Mouse (Mus musculus): ENCODE data around the gene Fut2. TPM values are rescaled to one million over a fixed set of nuclear protein-coding genes. Genes with fewer than 3 reads are reported as not detected.
A peak's percentile ranks its signal among the peaks of the same experiment; 100 is the strongest.

The Fut2 gene
- polyA plus RNA-seq, 1 experiment from 2014 or later, result 0.38 TPM

DNA sequence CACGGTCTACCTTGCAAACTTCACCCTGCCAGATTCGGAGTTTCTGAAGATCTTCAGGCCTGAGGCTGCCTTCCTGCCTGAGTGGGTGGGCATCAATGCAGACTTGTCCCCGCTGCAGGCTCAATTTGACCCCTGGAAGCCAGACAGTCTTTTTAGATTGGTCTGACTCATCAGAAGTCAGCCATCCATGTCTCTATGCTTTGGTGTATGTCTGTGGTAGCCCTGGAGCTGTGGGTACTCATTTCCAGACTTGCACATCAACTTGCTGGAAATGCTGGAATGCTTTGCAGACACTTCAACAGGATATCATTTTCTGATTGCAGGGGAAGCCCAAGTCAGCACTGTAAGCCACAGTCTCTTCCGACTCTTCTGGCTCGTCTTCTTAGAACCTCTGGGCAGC is 46.6 kb downstream of the Fut2 start:
- Histone ChIP-seq H3K4me3 (replicated peaks; ENCODE audit: low read depth, low read length) (no peak overlapping the region), H3K9me3 (replicated peaks; ENCODE audit: low read length) (no peaks in the 10 kb centered on the region), H3K4me1 (replicated peaks; ENCODE audit: insufficient read depth, low read length) (0 out of 2 replicates have a peak, but pooled peaks cover 10% of the 10 kb centered on the region), H3K36me3 (ENCODE audit: insufficient read depth, low read length) (no peaks in the 10 kb centered on the region), H3K27me3 (ENCODE audit: insufficient read depth, low read length) (peaks cover 6% of the 10 kb centered on the region; the same call in 1 of the 2 replicates), H3K9ac (ENCODE audit: low read depth, low read length) (no peak overlapping the region), H3K4me2 (ENCODE audit: low read length) (no peak overlapping the region), H3K27ac (no peak overlapping the region)
- no peak for ATAC-seq (replicated peaks; ENCODE audit: low FRiP score, low read depth)
- no peak for TF ChIP-seq CTCF (IDR thresholded peaks at IDR 0.05; ENCODE audit: low read depth)
- 85% methylated on average over 5 of the region's 5 CpGs for WGBS
- DNase-seq (ENCODE audit: low spot score), result no peak

DNA sequence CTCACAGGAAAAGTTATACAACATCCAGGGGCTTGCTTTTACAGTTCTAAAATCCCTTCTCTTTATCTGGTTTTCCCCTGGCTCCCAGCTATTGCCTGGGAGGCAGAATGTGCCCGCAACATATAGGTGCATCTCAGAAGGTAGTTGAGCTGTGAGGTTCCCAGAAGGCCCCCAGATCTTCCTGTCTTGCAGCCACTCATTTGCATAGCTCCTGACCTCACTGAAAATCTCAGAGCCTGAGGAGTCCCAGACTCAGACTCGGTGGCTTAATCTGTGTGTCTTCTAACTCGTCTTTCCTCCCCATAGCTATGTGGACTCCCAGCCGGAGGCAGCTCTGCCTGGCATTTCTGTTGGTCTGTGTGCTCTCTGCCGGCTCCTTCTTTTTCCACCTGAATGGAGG is 47.9 kb downstream of the Fut2 start:
- no peaks in the 10 kb centered on the region for H3K9me3 ChIP-seq (replicated peaks; ENCODE audit: low read length)
- H3K9ac ChIP-seq (ENCODE audit: low read depth, low read length), result no peak overlapping the region
- H3K4me2 ChIP-seq (ENCODE audit: low read length), result no peak overlapping the region
- no peaks in the 10 kb centered on the region for H3K36me3 ChIP-seq (ENCODE audit: insufficient read depth, low read length)
- H3K27ac ChIP-seq, result no peak overlapping the region
- WGBS, result 96% methylated on average over 5 of the region's 5 CpGs
- ATAC-seq (replicated peaks; ENCODE audit: low FRiP score, low read depth) (no peak), DNase-seq (ENCODE audit: low spot score) (no peak)
- no peak for TF ChIP-seq CTCF (IDR thresholded peaks at IDR 0.05; ENCODE audit: low read depth)
- H3K27me3 ChIP-seq (ENCODE audit: insufficient read depth, low read length), result peaks cover 6% of the 10 kb centered on the region; the same call in 1 of the 2 replicates
- H3K4me3 ChIP-seq (replicated peaks; ENCODE audit: low read depth, low read length), result no peak overlapping the region
- H3K4me1 ChIP-seq (replicated peaks; ENCODE audit: insufficient read depth, low read length), result 0 out of 2 replicates have a peak, but pooled peaks cover 10% of the 10 kb centered on the region

DNA sequence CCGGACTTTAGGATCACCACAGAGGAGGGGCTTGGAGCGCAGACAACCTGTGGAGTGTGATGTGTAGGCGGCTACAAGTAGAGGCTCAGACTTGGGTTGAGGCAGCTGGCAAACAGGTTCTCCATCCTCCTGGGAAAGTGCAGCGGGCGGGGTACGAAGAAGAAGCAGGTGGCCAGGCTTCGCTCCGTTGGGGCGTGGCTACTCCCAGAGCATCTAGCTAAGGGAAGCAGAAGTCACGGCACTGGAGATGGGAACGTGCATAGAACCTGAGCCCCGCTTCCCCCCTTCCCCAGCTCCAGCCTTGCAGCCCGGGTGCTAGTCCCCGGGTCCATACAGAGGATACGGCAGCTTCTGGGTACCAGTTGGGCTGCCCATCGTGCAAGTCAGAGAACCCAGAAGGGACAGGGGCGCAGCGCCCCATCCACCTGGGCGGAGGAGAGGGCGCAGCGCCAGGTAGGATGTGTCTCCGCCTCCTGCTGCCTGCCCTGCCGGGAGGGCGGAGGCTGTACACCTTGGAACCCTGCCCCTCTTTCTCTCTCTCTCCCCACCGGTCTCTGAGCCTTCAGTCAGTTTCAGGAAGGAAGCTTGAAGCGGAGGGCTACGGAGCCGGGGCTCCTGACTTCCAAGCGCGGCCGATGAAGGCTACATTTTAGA is 49.0 kb downstream of the Fut2 start, which contains the start of gene Fut1:
Gene Fut1, plus strand, starts transcription at position 248 of the 654 bp plus-strand sequence.
- Histone ChIP-seq H3K27ac (no peak within 1 kb of the TSS), H3K9me3 (replicated peaks; ENCODE audit: low read length) (no peaks in the 10 kb centered on the region), H3K36me3 (ENCODE audit: insufficient read depth, low read length) (no peaks in the 10 kb centered on the region), H3K27me3 (ENCODE audit: insufficient read depth, low read length) (peaks cover 6% of the 10 kb centered on the region; the same call in 1 of the 2 replicates), H3K4me1 (replicated peaks; ENCODE audit: insufficient read depth, low read length) (0 out of 2 replicates have a peak, but pooled peaks cover 10% of the 10 kb centered on the region), H3K9ac (ENCODE audit: low read depth, low read length) (no peak within 1 kb of the TSS), H3K4me3 (replicated peaks; ENCODE audit: low read depth, low read length) (0 out of 2 replicates have a peak within 1 kb of the TSS, but pooled peaks have one; percentile 14), H3K4me2 (ENCODE audit: low read length) (peak within 1 kb of the TSS; percentile 50)
- peak; percentile 21 for DNase-seq (ENCODE audit: low spot score)
- no peak; the same call in 1 of the 2 replicates for ATAC-seq (replicated peaks; ENCODE audit: low FRiP score, low read depth)
- 8% methylated on average over 31 of the region's 31 CpGs for WGBS
- no peak for TF ChIP-seq CTCF (IDR thresholded peaks at IDR 0.05; ENCODE audit: low read depth)

DNA sequence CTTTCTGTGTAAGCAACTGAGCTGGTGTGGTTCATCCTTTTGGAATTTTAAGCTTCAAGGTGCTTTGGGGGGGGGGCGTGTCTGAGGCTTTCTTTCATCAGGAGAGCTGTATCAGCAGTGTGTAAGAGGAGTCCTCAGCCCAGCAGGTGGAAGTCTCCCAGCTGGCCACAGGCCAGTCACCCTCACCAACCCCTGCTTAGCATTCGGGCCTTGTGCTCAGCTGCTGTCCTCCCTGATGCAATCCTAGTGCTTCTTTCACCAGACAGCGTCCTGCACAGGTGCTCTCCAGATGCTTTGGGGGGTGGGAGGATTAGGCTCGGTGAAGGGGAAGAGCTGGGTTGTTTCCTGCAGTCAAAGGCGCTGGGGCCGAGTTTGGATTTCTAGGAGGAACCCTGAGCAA is 49.9 kb downstream of the Fut2 start:
- Histone ChIP-seq H3K4me3 (replicated peaks; ENCODE audit: low read depth, low read length) (no peak overlapping the region), H3K4me2 (ENCODE audit: low read length) (no peak overlapping the region), H3K27me3 (ENCODE audit: insufficient read depth, low read length) (peaks cover 6% of the 10 kb centered on the region; the same call in 1 of the 2 replicates), H3K36me3 (ENCODE audit: insufficient read depth, low read length) (no peaks in the 10 kb centered on the region), H3K9ac (ENCODE audit: low read depth, low read length) (no peak overlapping the region), H3K4me1 (replicated peaks; ENCODE audit: insufficient read depth, low read length) (0 out of 2 replicates have a peak, but pooled peaks cover 10% of the 10 kb centered on the region), H3K9me3 (replicated peaks; ENCODE audit: low read length) (no peaks in the 10 kb centered on the region), H3K27ac (no peak overlapping the region)
- DNase-seq (ENCODE audit: low spot score), result no peak
- 0 out of 2 replicates have a peak, but pooled peaks have one; percentile 33 for ATAC-seq (replicated peaks; ENCODE audit: low FRiP score, low read depth)
- TF ChIP-seq CTCF (IDR thresholded peaks at IDR 0.05; ENCODE audit: low read depth), result no peak
- 25% methylated on average over 6 of the region's 6 CpGs for WGBS

DNA sequence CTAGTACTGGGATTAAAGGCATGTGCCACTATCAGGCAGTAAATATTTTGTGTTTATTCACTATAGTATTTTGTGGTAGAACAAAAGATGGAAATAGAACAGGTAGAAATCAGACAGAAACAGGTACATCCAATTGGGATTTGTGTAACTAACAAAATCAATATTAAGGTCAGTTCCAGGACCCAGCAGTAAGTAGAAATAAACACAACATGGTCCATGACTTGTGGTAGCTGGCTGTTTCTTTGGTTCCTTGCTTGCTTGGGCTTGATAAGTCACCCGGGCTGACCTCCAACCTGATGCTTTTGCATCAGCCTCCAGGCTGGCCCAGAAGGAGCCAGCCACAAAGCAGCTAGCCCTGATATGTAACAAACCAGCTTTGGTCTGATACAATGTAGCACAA is 56.7 kb downstream of the Fut2 start:
- 69% methylated on average over 1 of the region's 1 CpGs for WGBS
- DNase-seq (ENCODE audit: low spot score) (no peak), ATAC-seq (replicated peaks; ENCODE audit: low FRiP score, low read depth) (no peak)
- H3K4me3 ChIP-seq (replicated peaks; ENCODE audit: low read depth, low read length), result no peak overlapping the region
- no peak overlapping the region for H3K9ac ChIP-seq (ENCODE audit: low read depth, low read length)
- no peaks in the 10 kb centered on the region for H3K36me3 ChIP-seq (ENCODE audit: insufficient read depth, low read length)
- H3K27ac ChIP-seq, result no peak overlapping the region
- no peak overlapping the region for H3K4me2 ChIP-seq (ENCODE audit: low read length)
- no peaks in the 10 kb centered on the region for H3K9me3 ChIP-seq (replicated peaks; ENCODE audit: low read length)
- no peaks in the 10 kb centered on the region for H3K27me3 ChIP-seq (ENCODE audit: insufficient read depth, low read length)
- H3K4me1 ChIP-seq (replicated peaks; ENCODE audit: insufficient read depth, low read length), result no peaks in the 10 kb centered on the region
- TF ChIP-seq CTCF (IDR thresholded peaks at IDR 0.05; ENCODE audit: low read depth), result no peak

DNA sequence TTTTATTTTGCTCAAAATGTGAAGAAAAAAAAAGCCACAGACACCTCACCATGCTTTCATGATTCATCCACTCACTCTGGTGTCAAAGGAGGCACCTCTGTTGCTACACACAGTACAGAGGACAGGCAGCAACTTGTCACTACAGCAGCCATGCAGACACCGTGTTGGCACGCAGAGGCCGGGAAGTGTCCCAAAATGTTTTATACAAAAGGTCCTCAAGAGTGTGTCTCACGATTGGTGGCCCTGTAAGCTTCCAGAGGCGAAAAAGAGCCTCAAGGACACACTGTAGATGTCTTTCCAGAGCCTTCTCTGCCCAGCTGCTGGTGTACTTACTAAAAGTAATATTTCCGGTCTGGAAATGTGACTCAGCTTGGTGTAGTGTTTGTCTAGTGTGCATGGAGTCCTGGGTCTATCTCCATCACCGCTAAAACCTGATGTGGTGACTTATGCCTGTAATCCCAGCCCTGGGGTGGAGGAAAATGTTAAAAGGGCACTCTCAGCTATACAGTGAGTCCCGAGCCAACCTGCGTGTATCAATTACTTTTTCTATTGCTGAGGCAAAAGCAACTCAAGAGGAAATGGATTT is 60.4 kb downstream of the Fut2 start:
- H3K9me3 ChIP-seq (replicated peaks; ENCODE audit: low read length), result no peaks in the 10 kb centered on the region
- ATAC-seq (replicated peaks; ENCODE audit: low FRiP score, low read depth), result no peak
- H3K9ac ChIP-seq (ENCODE audit: low read depth, low read length), result no peak overlapping the region
- no peaks in the 10 kb centered on the region for H3K36me3 ChIP-seq (ENCODE audit: insufficient read depth, low read length)
- H3K4me1 ChIP-seq (replicated peaks; ENCODE audit: insufficient read depth, low read length), result no peaks in the 10 kb centered on the region
- no peak for DNase-seq (ENCODE audit: low spot score)
- no peaks in the 10 kb centered on the region for H3K27me3 ChIP-seq (ENCODE audit: insufficient read depth, low read length)
- TF ChIP-seq CTCF (IDR thresholded peaks at IDR 0.05; ENCODE audit: low read depth), result no peak
- no peak overlapping the region for H3K4me2 ChIP-seq (ENCODE audit: low read length)
- 67% methylated on average over 9 of the region's 9 CpGs for WGBS
- H3K27ac ChIP-seq, result no peak overlapping the region
- H3K4me3 ChIP-seq (replicated peaks; ENCODE audit: low read depth, low read length), result no peak overlapping the region
